Mouse (Mus musculus) heart, postnatal 25 days (tissue): ENCODE measurements around the gene Birc2. TPM values are rescaled to one million over a fixed set of nuclear protein-coding genes. Genes with fewer than 3 reads are reported as not detected.

Experiments
- DNase-seq: peaks from one replicate; pipeline ENCODE4 v3.0.0; 2022; ENCODE audit warnings: low spot score
- intact Hi-C: fragments of 180-260 bp; cut with DNase I; formaldehyde crosslinking; loops from one replicate; pipeline ENCODE4 v1.15.1; 2025
- total RNA-seq, 2 experiments: library from RNA; stranded (reverse); gene quantifications; 2 replicates each; pipeline ENCODE4 v1.2.3; 2021

The Birc2 gene
- total RNA-seq, 2 experiments from 2014 or later, result 23.6 to 24.8 TPM

DNA sequence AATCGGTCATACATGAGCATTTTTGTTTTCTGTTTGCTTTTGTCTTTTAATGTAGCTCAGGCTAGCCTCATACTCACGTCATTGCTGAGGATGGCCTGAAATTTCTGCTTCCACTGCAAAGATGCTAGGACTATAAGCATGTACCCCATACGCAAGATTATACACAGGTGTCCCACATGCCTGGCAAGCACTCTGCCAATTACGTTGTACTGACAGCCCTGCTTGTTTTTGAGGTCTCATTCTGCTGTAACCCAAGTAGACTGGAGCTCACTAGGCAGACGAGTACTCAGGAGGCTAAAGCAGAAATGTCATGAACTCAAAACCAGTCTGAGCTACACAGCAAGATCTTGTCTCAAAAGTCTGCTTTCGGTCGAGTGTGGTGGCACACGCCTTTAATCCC, 15.0 kb upstream of the Birc2 start:
- intact Hi-C loops, result loop anchor here (10.0 kb wide), 1 partner anchor 353 kb away; no protein-coding TSS in a partner anchor
- DNase-seq, result no peak

DNA sequence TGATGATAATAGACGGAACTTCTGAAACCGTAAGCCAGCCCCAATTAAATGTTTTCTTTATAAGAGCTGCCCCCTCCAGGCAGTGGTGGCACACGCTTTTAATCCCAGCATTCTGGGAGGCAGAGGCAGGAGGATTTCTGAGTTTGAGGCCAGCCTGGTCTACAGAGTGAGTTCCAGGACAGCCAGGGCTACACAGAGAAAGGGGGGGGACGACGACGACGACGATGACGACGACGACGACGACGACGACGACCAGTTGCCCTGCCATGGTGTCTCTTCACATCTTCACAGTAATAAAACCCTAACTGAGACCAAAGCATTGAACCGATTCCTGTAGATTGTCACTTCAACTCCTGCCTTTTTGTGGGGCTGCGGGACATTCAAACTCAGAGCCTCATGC, 11.3 kb upstream of the Birc2 start:
- intact Hi-C loops, result no loop called here
- no peak for DNase-seq

DNA sequence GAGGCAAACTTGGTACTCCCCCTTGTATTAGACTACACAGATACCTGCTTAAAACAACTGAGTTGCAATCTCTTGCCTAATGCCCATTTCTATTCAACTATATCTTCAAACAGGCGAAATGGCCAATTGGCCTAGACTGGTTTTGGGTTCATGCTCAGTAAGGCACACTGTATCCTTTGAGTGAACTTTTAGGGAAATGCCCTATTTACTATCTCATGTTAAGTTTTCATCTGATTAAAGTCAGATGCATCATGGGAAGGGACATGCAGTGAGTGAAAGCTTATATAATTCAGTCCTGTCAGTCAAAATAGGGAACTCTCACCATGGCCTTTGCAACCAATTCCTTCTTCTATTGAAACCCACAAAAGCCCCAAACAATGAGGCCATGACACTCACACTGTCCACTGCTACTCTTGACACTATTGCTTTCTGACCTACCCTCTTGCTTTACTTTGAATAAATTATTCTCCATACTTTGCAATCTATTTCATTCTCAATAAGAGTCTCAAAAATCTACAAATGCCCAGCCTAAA, 9.9 kb upstream of the Birc2 start:
- no peak for DNase-seq
- intact Hi-C loops, result no loop called here

DNA sequence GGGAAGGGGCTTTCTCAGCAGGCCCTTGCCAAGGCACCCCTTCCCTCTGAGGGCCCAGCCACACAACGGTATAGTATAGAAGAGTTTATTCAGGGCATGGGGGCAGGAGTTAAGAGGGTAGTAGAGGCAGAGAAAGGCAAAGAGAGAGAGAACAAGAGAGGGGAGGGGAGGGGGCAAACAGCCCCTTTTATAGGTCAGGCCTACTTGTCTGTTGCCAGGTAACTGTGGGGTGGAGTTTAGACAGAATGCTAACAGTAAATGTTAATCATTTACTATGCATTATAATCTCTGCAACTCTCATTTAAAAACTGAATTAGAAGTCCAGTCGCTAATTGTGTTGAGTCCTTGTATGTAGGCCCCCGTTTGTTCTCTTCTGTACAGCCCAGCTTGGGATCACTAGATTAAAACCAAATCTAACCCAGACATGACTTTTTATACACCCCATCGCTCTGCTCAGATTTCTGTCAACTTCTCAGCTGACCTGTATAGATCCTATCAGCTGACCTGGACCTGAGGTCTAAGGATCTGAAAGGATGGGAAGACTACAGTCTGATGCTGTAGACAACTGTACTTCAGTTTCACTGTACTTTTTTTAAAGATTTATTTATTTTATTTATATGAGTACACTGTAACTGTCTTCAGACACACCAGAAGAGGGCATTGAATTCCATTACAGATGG, 8.5 kb upstream of the Birc2 start:
- intact Hi-C loops, result no loop called here
- no peak for DNase-seq

DNA sequence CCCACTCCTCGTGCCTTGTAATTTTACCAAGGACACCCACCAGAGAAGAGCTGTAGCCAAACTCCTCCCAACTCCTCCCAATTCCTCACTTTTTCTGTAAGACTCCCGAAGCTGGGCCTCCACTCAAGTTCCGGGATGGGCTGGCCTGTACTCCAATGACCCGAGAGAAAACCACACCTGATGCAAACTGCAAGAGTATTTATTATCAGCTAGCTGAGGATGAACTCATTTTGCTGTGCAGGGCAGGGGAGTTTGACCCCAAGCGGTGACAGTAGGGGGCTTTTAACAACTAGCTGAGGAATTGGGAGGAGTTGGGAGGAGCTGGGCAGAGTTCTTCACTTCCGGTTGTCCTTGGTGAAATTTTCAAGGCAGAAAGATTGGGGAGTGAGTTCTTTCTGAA, 4.4 kb upstream of the Birc2 start:
- intact Hi-C loops, result no loop called here
- DNase-seq, result no peak

DNA sequence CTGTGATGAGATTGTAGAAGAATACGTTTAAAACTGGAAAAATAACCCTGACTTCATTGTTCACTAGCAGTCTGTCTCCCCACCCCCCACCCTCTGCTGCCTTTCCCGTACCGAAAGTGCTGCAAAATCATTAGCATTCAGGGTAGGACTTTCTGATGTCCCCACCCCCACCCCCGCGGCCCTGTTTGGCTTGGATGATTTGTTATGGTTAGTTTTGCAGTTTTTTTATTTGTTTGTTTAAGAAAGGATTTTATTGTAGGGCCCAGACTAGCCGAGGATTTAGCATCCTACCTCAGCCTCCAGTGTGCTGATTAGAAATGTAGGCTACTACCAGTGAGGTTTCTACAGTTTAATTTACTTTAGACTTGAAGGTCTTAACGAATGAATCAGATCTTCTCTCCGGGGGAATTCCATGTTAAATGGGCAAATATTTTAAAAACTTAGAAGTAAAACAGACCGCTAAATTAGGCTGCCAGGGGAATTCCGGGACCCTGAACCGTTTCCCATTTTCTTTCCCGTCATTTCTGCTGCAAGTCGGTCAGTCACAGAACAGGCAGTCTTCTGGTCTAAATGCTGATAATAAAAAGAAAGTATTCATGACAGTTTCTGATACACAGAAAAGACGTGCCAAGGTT, 1.1 kb upstream of the Birc2 start:
- DNase-seq, result no peak
- intact Hi-C loops, result loop anchor here (1.0 to 5.0 kb wide), 2 partner anchors 34 to 74 kb away; partner anchors contain the start of genes Birc3 and Tmem123

DNA sequence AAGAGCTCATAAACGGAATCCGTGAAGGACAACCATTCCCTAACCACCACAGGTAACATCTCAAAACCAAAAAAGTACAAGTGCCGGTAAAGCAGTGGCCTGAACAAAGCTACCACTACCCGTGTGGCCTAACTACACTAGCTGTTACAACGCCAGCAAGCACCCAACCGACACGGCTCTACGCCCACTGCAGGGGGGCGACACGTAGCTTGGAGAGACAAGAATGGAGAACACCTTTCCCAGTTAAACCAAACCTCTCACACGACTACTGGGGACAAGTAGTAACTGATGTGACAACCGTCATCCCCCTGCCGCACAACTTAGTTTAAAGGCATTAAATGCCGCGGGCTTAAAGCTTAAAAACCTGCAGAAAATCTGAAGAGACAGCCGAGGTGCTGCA, 533 bp downstream of the Birc2 start:
- intact Hi-C loops, result loop anchor here (5.0 kb wide), 1 partner anchor 36 kb away; the partner anchor contains the start of gene Birc3
- DNase-seq, result no peak

DNA sequence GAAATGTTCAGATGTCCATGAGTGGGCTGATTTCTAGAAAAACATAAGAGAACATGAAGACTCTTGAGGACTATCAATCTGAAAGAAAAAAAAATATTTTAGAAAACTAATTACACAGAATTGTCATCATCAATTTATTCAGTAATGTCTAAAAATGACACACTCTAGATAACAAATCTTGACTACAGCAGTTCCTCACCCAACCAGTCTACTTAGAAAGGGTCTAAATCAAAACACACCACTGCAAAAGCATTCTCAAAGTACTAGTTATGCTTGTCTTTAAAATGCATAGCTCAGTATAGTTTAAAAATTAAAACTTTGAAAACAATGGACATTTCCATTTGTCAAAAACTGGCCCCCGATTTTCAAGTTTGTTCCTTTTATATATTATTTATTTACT, 1.6 kb downstream of the Birc2 start:
- intact Hi-C loops, result loop anchor here (5.0 kb wide), 1 partner anchor 37 kb away; the partner anchor contains the start of gene Birc3
- no peak for DNase-seq

DNA sequence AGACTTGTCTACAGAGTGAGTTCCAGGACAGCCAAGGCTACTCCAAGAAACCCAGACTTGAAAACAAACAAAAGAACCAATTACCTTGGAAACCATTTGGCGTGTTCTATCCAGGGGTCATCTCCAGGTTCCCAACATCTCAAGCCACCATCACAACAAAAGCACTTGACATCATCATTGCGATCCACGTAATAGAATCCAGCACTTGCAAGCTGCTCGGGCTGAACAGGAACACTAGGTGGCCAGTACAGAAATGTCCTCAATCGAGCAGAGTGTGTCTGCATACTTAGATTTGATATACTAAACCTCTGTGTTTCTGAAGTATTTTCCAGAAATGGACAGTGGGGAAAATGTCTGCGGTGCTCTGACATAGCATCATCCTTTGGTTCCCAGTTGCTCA, 3.4 kb downstream of the Birc2 start:
- DNase-seq, result no peak
- intact Hi-C loops, result no loop called here

DNA sequence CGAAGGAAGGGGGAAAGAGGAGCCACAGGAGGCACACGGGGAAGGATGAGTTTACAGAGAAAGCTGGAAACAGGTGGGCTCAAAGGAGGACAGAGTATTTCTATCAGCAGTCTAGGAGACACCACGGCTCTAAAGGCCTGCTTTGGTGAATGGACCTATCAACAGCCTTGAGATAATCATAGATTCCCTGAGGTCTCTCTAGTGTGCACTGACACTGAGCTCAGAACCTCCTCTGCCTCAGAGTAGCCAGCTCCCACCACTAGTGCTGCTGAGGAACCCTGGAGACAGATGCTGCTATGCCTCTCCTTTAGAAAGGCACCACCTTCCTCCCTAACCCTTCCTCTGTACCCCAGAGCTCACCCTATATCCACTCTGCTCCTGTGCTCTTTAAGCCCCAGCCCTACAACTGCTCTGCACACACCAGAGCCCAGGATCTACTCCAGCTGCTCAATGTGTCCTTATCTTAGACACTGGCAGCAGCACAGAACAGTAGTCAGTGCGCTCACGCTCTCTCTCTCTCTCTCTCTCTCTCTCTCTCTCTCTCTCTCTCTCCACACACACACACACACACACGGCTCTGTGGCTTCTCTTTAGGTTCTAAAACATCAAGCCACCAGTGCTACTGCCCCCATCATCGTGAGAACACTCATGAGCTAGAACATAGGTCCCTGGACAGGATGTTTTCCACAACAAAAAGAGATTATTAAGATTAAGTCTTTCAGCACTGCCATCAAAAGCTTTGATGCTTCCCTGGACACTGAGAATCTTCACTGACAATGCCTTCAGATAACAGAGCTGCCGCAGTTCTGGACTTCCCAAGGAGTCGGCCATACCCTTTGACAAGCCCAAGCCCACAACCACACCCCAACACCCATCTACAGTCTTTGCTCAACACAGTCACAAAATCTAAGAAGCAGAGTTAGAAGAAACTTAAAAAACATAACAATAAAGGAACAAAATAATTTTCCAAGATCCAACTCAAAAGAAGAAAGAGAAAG, 7.0 kb downstream of the Birc2 start:
- DNase-seq, result no peak
- intact Hi-C loops, result loop anchor here (10.0 kb wide), 1 partner anchor 305 kb away; the partner anchor contains the start of gene Cep126

DNA sequence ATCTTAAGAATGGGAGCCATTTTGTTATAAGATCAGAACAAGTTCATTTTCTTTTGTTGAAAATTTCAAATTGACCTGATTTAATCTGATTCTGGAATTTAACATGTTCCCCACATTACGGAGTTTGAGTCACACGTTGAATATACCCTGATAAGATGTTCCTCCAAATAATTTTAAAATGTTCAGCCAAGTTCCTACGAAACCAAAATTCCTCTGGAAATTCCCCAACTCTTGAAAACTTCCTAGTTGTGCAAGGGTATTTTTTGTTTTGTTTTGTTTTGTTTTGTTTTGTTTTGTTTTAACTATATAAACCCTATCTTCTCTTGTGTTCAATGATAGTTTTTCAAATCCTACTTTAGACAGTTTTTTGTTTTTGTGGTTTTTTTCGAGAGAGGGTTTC, 8.2 kb downstream of the Birc2 start:
- intact Hi-C loops, result loop anchor here (10.0 kb wide), 1 partner anchor 306 kb away; the partner anchor contains the start of gene Cep126
- no peak for DNase-seq

DNA sequence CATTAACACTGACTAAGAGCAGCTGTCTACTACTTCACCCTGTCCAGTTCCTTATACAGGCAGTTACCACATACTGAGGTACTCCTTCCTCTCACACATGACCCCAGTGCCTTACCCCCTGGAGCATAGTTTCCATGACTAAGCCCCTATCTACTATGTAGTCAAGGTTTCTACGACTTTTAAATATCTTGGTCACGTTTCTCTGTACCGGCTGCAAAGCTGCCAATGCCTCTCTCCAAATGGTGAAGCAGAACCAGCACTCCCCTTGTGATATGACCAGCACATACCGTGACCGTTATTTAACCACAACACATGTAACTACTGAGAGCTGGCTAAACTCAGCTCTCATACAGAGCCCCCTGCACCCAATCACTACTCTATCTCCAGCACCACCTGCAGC, 11.9 kb downstream of the Birc2 start:
- intact Hi-C loops, result loop anchor here (2.0 to 10.0 kb wide), 2 partner anchors 110 to 310 kb away; partner anchors contain the start of gene Cep126
- DNase-seq, result no peak

DNA sequence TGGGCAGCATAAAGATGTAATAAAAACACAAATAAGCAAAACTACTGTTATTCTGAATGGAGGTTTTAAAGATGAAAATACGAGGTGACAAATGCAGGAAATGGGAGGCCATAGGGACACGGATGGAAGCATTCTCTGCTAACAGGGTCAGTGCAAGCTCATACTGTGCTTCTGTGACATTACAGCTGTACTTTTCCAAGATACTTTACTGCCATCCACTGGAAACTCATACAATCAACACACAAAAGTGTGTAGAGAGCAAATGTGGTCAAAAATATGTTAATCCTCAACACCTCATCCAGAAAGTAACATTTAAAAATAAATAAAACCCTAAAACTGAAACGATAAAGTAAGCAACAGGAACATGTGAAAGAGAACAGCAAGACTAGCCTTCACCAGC, 14.1 kb downstream of the Birc2 start:
- DNase-seq, result no peak
- intact Hi-C loops, result loop anchor here (10.0 kb wide), 1 partner anchor 312 kb away; the partner anchor contains the start of gene Cep126

DNA sequence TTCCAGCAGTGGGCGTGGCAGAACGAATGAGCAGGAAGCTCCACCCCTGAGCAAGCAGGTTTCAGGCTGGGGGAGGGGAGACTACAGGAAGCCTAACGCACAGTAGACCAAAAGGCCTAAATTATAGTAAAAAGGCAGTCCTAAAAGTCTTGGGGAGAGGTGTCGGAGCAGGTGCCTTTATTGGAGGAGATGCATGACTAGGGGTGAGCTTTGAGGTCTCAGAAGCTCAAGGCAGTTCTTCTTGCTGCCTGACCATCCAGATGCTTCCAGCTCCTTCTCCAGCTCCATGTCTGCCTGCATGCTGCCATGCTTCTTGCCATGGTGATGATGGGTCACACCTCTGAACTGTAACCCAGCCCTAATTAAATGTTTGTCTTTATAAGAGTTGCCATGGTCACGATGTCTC, 31.8 kb downstream of the Birc2 start:
- intact Hi-C loops, result no loop called here

DNA sequence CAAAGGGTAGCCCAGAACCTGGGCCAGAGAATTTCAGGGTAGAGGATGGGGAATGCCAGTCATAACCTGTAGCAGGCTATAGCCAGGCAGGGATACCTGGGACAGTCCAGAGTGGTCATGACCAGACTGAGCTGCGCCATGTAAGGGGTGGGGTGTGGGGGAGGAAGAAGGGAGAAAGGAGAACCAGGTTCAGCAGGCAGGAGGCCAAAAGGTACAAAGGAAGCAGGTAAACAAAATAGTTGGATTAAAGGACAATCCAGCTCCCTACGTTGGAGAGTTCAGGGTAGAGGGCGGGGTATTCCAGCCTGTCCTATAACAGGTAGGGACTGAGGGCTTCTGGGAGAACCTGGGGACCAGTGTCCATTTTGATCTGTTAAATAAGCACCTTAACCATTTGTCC, 38.3 kb downstream of the Birc2 start:
- intact Hi-C loops, result no loop called here
- DNase-seq, result no peak

More for the DNA sequence above, 31.8 kb downstream of the Birc2 start:
- DNase-seq, result no peak

DNA sequence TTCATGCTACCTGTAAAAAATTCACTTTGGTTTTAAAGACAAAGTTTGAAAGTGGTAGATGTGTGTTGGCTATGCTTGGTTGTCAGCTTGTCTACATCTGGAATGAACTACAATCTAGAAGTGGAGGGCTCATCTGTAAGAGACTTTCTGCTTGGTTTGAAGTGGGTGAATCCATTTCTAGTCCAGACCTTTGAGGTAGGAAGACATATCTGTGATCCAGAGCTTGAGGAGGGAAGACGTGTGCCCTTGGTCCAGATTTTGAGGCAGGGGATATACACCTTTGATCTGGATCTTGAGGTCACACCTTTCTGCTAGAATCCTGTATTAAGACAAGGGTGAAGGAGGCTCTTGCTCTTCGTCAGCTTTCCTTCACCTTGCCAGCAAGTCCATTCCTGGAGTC, 39.3 kb downstream of the Birc2 start:
- intact Hi-C loops, result no loop called here
- DNase-seq, result no peak

DNA sequence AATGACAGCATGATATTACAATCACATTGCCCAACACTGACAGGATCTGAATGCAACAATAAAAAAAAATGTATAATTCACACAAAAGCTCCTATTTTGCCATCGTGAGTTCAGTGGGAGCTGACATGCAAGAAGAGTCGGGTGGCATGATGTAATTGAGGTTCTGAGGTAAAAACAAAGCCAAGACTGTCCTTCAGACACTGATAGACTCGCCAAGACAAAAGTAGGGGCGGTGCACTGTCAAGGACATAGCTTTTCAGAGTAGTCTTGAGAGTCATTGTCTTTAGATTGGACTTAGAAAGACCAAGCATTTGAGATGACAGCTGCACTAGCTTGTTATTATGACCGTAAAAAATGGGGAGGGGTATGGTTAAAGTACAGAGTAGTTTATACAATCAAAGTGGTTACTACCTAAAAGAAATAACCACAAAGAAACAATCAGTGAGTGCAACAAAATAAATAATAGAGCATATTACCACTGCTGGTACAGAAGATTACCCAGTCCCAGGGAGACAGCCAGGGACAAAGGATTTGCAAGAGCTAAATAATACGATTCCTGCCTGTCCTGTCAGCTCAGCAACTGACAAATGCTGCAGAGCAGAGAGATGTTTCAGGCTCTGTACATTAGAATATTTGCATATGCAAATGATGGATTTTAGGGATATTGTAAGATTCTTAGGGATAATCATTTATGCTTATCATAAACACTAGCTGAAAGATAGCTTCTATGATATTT, 40.6 kb downstream of the Birc2 start:
- intact Hi-C loops, result no loop called here
- no peak for DNase-seq

DNA sequence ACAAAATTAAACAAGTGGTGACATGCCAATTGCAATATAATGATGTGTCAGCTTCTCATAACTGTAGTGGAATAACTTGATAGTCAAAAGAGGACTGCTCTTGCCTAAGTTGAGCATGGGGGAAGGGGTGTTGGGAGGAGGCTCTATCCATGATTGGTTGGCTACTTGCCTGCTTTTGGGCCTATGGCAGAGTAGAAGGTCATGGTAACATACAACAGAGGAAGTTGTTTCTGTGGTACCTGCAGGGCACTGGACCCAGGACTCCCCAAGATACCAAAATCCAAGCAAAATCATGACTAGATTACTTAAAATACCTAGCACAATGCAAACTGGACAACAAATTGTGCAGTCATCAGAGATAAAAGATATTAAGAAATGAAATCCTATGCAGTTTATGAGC, 41.3 kb downstream of the Birc2 start:
- intact Hi-C loops, result no loop called here
- DNase-seq, result no peak

DNA sequence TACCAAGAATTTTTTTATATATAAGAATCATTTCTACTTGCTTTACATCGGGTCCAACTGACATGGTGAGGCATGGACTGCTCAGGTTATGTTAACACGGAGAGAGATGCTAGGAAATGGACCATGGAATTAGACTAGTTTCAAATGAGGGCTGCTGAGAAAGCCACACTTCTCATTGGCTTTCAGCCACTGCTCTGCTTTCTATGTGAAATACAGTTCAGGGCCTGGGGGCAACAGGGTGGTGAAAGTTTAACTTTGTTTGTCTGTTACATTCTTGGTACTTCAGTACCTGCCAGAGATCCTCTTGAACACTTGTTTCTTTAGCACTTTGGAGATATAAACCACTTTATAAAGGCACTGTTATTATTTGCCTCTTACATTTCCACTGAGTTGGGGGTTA, 43.3 kb downstream of the Birc2 start:
- DNase-seq, result no peak
- intact Hi-C loops, result loop anchor here (5.0 kb wide), 1 partner anchor 46 kb away; no protein-coding TSS in a partner anchor
